Mouse (Mus musculus): ENCODE measurements at regions not wholly inside any gene's neighbourhood (a gene's known extent, or its start where the extent isn't known, plus 50 kb on each side); places are given as distances from the start of the nearest gene placed in this dataset.

- TF ChIP-seq GATA1 (IDR thresholded peaks at IDR 0.05; ENCODE audit: low read length) = no peak
These were observed 333.3 kb upstream of the Cwc22 start for GRCm38 (mm10) chr2:78279382-78280056.

GRCm38 (mm10) chr2:78278630-78279029 is 332.5 kb upstream of the Cwc22 start:
- no peak for TF ChIP-seq GATA1 (IDR thresholded peaks at IDR 0.05; ENCODE audit: low read length)

- TF ChIP-seq GATA1 (IDR thresholded peaks at IDR 0.05; ENCODE audit: low read length) = no peak
These were observed 331.5 kb upstream of the Cwc22 start for GRCm38 (mm10) chr2:78277699-78278098.

GRCm38 (mm10) chr2:78274122-78274521 is 327.9 kb upstream of the Cwc22 start:
- no peak for TF ChIP-seq GATA1 (IDR thresholded peaks at IDR 0.05; ENCODE audit: low read length)

GRCm38 (mm10) chr2:78268705-78269104 is 322.5 kb upstream of the Cwc22 start:
- no peak for TF ChIP-seq GATA1 (IDR thresholded peaks at IDR 0.05; ENCODE audit: low read length)

GRCm38 (mm10) chr2:78267527-78268375 is 321.6 kb upstream of the Cwc22 start:
- TF ChIP-seq GATA1 (IDR thresholded peaks at IDR 0.05; ENCODE audit: low read length) = no peak

GRCm38 (mm10) chr2:78253601-78254097 is 307.5 kb upstream of the Cwc22 start:
- TF ChIP-seq GATA1 (IDR thresholded peaks at IDR 0.05; ENCODE audit: low read length) = no peak

- no peak for TF ChIP-seq GATA1 (IDR thresholded peaks at IDR 0.05; ENCODE audit: low read length)
These were observed 300.2 kb upstream of the Cwc22 start for GRCm38 (mm10) chr2:78246354-78246753.

- no peak for TF ChIP-seq GATA1 (IDR thresholded peaks at IDR 0.05; ENCODE audit: low read length)
These were observed 294.1 kb upstream of the Cwc22 start for GRCm38 (mm10) chr2:78240299-78240698.

- TF ChIP-seq GATA1 (IDR thresholded peaks at IDR 0.05; ENCODE audit: low read length) = no peak
These were observed 268.3 kb upstream of the Cwc22 start for GRCm38 (mm10) chr2:78214469-78214868.

- no peak for TF ChIP-seq GATA1 (IDR thresholded peaks at IDR 0.05; ENCODE audit: low read length)
These were observed 258.9 kb upstream of the Cwc22 start for GRCm38 (mm10) chr2:78205125-78205524.

GRCm38 (mm10) chr2:78196006-78196405 is 249.8 kb upstream of the Cwc22 start:
- TF ChIP-seq GATA1 (IDR thresholded peaks at IDR 0.05; ENCODE audit: low read length) = no peak

GRCm38 (mm10) chr2:78189620-78190019 is 243.4 kb upstream of the Cwc22 start:
- TF ChIP-seq GATA1 (IDR thresholded peaks at IDR 0.05; ENCODE audit: low read length) = no peak

GRCm38 (mm10) chr2:78184950-78185349 is 238.8 kb upstream of the Cwc22 start:
- no peak for TF ChIP-seq GATA1 (IDR thresholded peaks at IDR 0.05; ENCODE audit: low read length)

- TF ChIP-seq GATA1 (IDR thresholded peaks at IDR 0.05; ENCODE audit: low read length) = no peak
These were observed 227.6 kb upstream of the Cwc22 start for GRCm38 (mm10) chr2:78173784-78174183.

- TF ChIP-seq GATA1 (IDR thresholded peaks at IDR 0.05; ENCODE audit: low read length) = no peak
These were observed 226.6 kb upstream of the Cwc22 start for GRCm38 (mm10) chr2:78172819-78173218.

All from G1E-ER4 (cell line).